Mouse (Mus musculus) bone marrow macrophage, adult 2 months (primary cell): ENCODE data around the gene Rapgef2.

Source experiments
- CTCF ChIP-seq: IDR thresholded peaks from 2 replicates; pipeline ENCODE4 v1.5.1; 2012; ENCODE audit warnings: low read depth, mild to moderate bottlenecking, low read length, moderate library complexity
- POLR2A ChIP-seq: IDR thresholded peaks from 2 replicates; pipeline ENCODE4 v1.6.1; 2012; ENCODE audit warnings: mild to moderate bottlenecking, low read depth, low read length, borderline replicate concordance

DNA sequence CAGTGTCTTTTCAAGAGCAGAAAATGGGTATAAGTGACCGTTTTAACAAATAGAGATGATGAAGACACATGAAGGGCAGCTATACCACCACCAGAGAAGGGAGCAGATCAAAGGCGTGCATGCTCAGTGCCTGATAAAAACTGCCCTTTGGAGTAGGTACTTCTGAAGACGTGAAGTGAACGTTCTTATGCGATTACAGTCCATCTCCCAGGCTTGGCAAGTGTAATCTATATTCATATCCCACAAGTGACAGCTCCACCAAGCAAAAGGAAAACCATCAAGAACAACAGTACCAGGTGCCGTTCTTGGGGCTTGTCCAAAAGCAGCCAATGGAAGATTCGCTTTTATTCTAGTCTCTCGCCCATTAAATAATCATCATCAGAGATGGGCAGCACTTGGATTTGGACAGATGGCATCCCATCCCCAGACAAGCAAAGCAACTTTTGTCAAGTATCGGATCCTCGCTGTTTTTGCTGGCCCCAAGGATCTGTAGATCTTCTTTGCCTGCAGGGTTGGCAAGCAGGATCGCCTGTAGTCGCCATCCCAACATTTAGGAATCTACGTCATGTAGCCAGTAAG is 1.1 kb downstream of the Rapgef2 start:
- TF ChIP-seq CTCF (no peak), POLR2A (no peak)
